Mouse (Mus musculus) lung, postnatal 0 days (tissue): Measurements from ENCODE around the gene Ccr1. TPM values are rescaled to one million over a fixed set of nuclear protein-coding genes. Genes with fewer than 3 reads are reported as not detected.
"Not testable (repeated sequence)": the region's sequence is repeated elsewhere in the genome, so short reads cannot be mapped to it uniquely, and the experiment has no call there.

ENCODE experiments used
- ATAC-seq: fragments of 200-750 bp; cut with Nextera tagmentation; 2 replicates; pipeline ENCODE4 v1.8.0; 2017; ENCODE audit warnings: moderate library complexity
- DNase-seq: peaks from one replicate; pipeline ENCODE4 v3.0.0-alpha.2; 2016; ENCODE audit warnings: low spot score
- H3K27ac ChIP-seq: fragments of 300-500 bp; sonication (generic); 2 replicates; pipeline ENCODE4 v1.5.1; 2014; ENCODE audit warnings: antibody characterized with exemption, mild to moderate bottlenecking, low read length, mixed read lengths
- H3K27me3 ChIP-seq: fragments of 300-500 bp; sonication (generic); replicated peaks from 2 replicates; pipeline ENCODE4 v1.6.1; 2014; ENCODE audit warnings: low read length, mixed read lengths; ENCODE audit not compliant: insufficient read depth
- H3K36me3 ChIP-seq: fragments of 300-500 bp; sonication (generic); 2 replicates; pipeline ENCODE4 v1.6.1; 2014; ENCODE audit warnings: low read length, mixed read lengths; ENCODE audit not compliant: insufficient read depth
- H3K4me1 ChIP-seq: fragments of 300-500 bp; sonication (generic); 2 replicates; pipeline ENCODE4 v1.6.1; 2014; ENCODE audit warnings: antibody characterized with exemption, low read depth, low read length, mixed read lengths; ENCODE audit not compliant: insufficient read depth
- H3K4me2 ChIP-seq: fragments of 300-500 bp; sonication (generic); replicated peaks from 2 replicates; pipeline ENCODE4 v1.6.1; 2014; ENCODE audit warnings: low read depth, mild to moderate bottlenecking, low read length, moderate library complexity, mixed read lengths
- H3K4me3 ChIP-seq: fragments of 300-500 bp; sonication (generic); 2 replicates; pipeline ENCODE4 v1.5.1; 2014; ENCODE audit warnings: low read depth, low read length
- H3K9ac ChIP-seq: fragments of 300-500 bp; sonication (generic); replicated peaks from 2 replicates; pipeline ENCODE4 v1.6.1; 2014; ENCODE audit warnings: low read depth, mild to moderate bottlenecking
- H3K9me3 ChIP-seq: fragments of 300-500 bp; sonication (generic); 2 replicates; pipeline ENCODE4 v1.6.1; 2016; ENCODE audit warnings: low read length, mixed read lengths
- CTCF ChIP-seq: IDR thresholded peaks from 2 replicates; pipeline ENCODE4 v1.5.1; 2016; ENCODE audit warnings: antibody characterized with exemption, mild to moderate bottlenecking
- EP300 ChIP-seq: IDR thresholded peaks from 2 replicates; pipeline ENCODE4 v1.6.1; 2016; ENCODE audit warnings: antibody characterized with exemption, mild to moderate bottlenecking, control low read depth
- WGBS: fragments of 180-500 bp; shearing (Covaris S2); extraction: QIAGEN DNeasy Blood & Tissue Kit; methylation state at CpG from one replicate; pipeline ENCODE4 v1.1.7; 2014; 5-methylcytosine and 5-hydroxymethylcytosine counted together
- polyA plus RNA-seq: library from polyadenylated mRNA; unstranded; fragments of >200 nt; fragmentation: Nextera tagmentation; extraction: Ambion mirVana; gene quantifications from 2 replicates; pipeline ENCODE4 v1.2.1, GENCODE M21; 2015

The Ccr1 gene
- polyA plus RNA-seq, 1 experiment from 2014 or later, result 8.2 TPM

- DNase-seq (no peak), ATAC-seq (no peak)
- Histone ChIP-seq H3K27ac (no peak overlapping the region), H3K4me1 (no peaks in the 10 kb centered on the region), H3K9me3 (no peaks in the 10 kb centered on the region), H3K9ac (no peak overlapping the region), H3K4me3 (no peak overlapping the region), H3K36me3 (no peaks in the 10 kb centered on the region), H3K27me3 (no peaks in the 10 kb centered on the region), H3K4me2 (no peak overlapping the region)
- no peak for TF ChIP-seq EP300
- no peak for TF ChIP-seq CTCF
- WGBS, result 59% methylated on average over 4 of the region's 4 CpGs
These were observed 38.6 kb downstream of the Ccr1 start for GRCm38 (mm10) chr9:123929936-123930335.

GRCm38 (mm10) chr9:123928759-123929246, 39.7 kb downstream of the Ccr1 start:
- Histone ChIP-seq H3K4me2 (peak overlapping the region; percentile 25; the same call in 1 of the 2 replicates), H3K4me3 (no peak overlapping the region), H3K9me3 (no peaks in the 10 kb centered on the region), H3K36me3 (no peaks in the 10 kb centered on the region), H3K27me3 (no peaks in the 10 kb centered on the region), H3K27ac (peak overlapping the region; percentile 69), H3K9ac (no peak overlapping the region), H3K4me1 (no peaks in the 10 kb centered on the region)
- TF ChIP-seq CTCF (peak; percentile 51), EP300 (peak; percentile 71)
- DNase-seq (peak; percentile 70), ATAC-seq (no peak)
- WGBS, result 20% methylated on average over 8 of the region's 8 CpGs

GRCm38 (mm10) chr9:123928118-123928758, 40.3 kb downstream of the Ccr1 start:
- no peak overlapping the region for H3K9ac ChIP-seq
- H3K4me3 ChIP-seq, result no peak overlapping the region
- DNase-seq, result peak; percentile 43
- H3K27ac ChIP-seq, result peak overlapping the region; percentile 69
- TF ChIP-seq EP300, result no peak
- TF ChIP-seq CTCF, result no peak
- 52% methylated on average over 12 of the region's 12 CpGs for WGBS
- H3K9me3 ChIP-seq, result no peaks in the 10 kb centered on the region
- H3K27me3 ChIP-seq, result no peaks in the 10 kb centered on the region
- H3K4me2 ChIP-seq, result peak overlapping the region; percentile 25
- no peak for ATAC-seq
- no peaks in the 10 kb centered on the region for H3K4me1 ChIP-seq
- no peaks in the 10 kb centered on the region for H3K36me3 ChIP-seq

GRCm38 (mm10) chr9:123927281-123927960, 41.1 kb downstream of the Ccr1 start:
- no peak overlapping the region for H3K9ac ChIP-seq
- WGBS, result 45% methylated on average over 16 of the region's 16 CpGs

GRCm38 (mm10) chr9:123926041-123926440, 42.5 kb downstream of the Ccr1 start:
- DNase-seq, result peak; percentile 84
- H3K4me2 ChIP-seq, result peak overlapping the region; percentile 82; the same call in 1 of the 2 replicates
- H3K4me1 ChIP-seq, result not testable (repeated sequence)

More at GRCm38 (mm10) chr9:123927281-123927960, 41.1 kb downstream of the Ccr1 start:
- H3K36me3 ChIP-seq, result no peaks in the 10 kb centered on the region
- no peak for ATAC-seq
- H3K4me1 ChIP-seq, result no peaks in the 10 kb centered on the region
- no peak overlapping the region for H3K4me3 ChIP-seq
- no peaks in the 10 kb centered on the region for H3K27me3 ChIP-seq
- no peak for DNase-seq
- no peak overlapping the region for H3K4me2 ChIP-seq
- H3K27ac ChIP-seq, result peak overlapping the region; percentile 54; the same call in 1 of the 2 replicates
- TF ChIP-seq EP300 (no peak), CTCF (no peak)
- H3K9me3 ChIP-seq, result no peaks in the 10 kb centered on the region

GRCm38 (mm10) chr9:123925101-123925946, 43.2 kb downstream of the Ccr1 start:
- no peaks in the 10 kb centered on the region for H3K4me1 ChIP-seq
- H3K27ac ChIP-seq, result peak overlapping the region; percentile 93
- DNase-seq (peak; percentile 56), ATAC-seq (peak; percentile 74)
- peak overlapping the region; percentile 50 for H3K4me3 ChIP-seq
- no peaks in the 10 kb centered on the region for H3K27me3 ChIP-seq
- no peaks in the 10 kb centered on the region for H3K9me3 ChIP-seq
- peak overlapping the region; percentile 82 for H3K4me2 ChIP-seq
- peak overlapping the region; percentile 56 for H3K9ac ChIP-seq
- TF ChIP-seq EP300 (peak; percentile 45; the same call in 1 of the 2 replicates), CTCF (peak; percentile 84)
- WGBS, result 4% methylated on average over 32 of the region's 44 CpGs
- H3K36me3 ChIP-seq, result no peaks in the 10 kb centered on the region

More at GRCm38 (mm10) chr9:123926041-123926440, 42.5 kb downstream of the Ccr1 start:
- not testable (repeated sequence) for H3K27me3 ChIP-seq, H3K27ac ChIP-seq, H3K36me3 ChIP-seq, H3K4me3 ChIP-seq, ATAC-seq, H3K9me3 ChIP-seq, H3K9ac ChIP-seq
- TF ChIP-seq CTCF, result peak; percentile 80
- 2% methylated on average over 5 of the region's 5 CpGs for WGBS
